Mouse (Mus musculus) CH12.LX (cell line): ENCODE measurements around the gene Lin9. TPM values are rescaled to one million over a fixed set of nuclear protein-coding genes. Genes with fewer than 3 reads are reported as not detected.

Experiments
- DNase-seq: peaks from one replicate; pipeline ENCODE4 v3.0.0-alpha.2; 2013; ENCODE audit errors: extremely low read depth
- H3K27ac ChIP-seq: 2 replicates; pipeline ENCODE4 v1.5.1; 2012; ENCODE audit warnings: low read depth, mild to moderate bottlenecking, control low read depth, moderate library complexity; ENCODE audit not compliant: insufficient read depth
- H3K27me3 ChIP-seq: replicated peaks from 2 replicates; pipeline ENCODE3; 2012; ENCODE audit warnings: inconsistent platforms
- H3K36me3 ChIP-seq, 2 experiments: replicated peaks in 1 of 2; 2 replicates each; pipeline versions ENCODE3 to v1.6.1; 2012; ENCODE audit warnings: inconsistent platforms in 1 of 2, low read length in 1 of 2, mild to moderate bottlenecking in 1 of 2, mixed read lengths in 1 of 2, moderate library complexity in 1 of 2; ENCODE audit not compliant: control insufficient read depth in 1 of 2, insufficient read depth in 1 of 2
- H3K4me1 ChIP-seq, 2 experiments: 2 replicates each; pipeline ENCODE4 v1.6.1; 2012; ENCODE audit warnings: inconsistent platforms in 1 of 2, moderate library complexity in 1 of 2; ENCODE audit not compliant: insufficient read depth in 2 of 2, control insufficient read depth in 1 of 2
- H3K4me2 ChIP-seq: 2 replicates; pipeline ENCODE4 v1.6.1; 2012; ENCODE audit warnings: low read depth, mild to moderate bottlenecking, control low read depth; ENCODE audit not compliant: poor library complexity, insufficient read depth, severe bottlenecking
- H3K4me3 ChIP-seq, 3 experiments: fragments of 150-350 bp in 1 of 3; sonication (generic) in 1 of 3; replicated peaks in 1 of 3; 2 replicates each; pipeline versions ENCODE3 to v1.5.1; 2011 to 2012; ENCODE audit warnings: low read depth in 2 of 3, low read length in 2 of 3, mild to moderate bottlenecking in 2 of 3, moderate library complexity in 2 of 3, control low read depth in 1 of 3, improper control_type of control experiment in 1 of 3, inconsistent platforms in 1 of 3, mixed read lengths in 1 of 3; ENCODE audit not compliant: poor library complexity in 1 of 3
- H3K79me2 ChIP-seq: replicated peaks from 2 replicates; pipeline ENCODE4 v1.6.1; 2012; ENCODE audit warnings: mild to moderate bottlenecking, moderate library complexity; ENCODE audit not compliant: control insufficient read depth, poor library complexity, insufficient read depth, severe bottlenecking; ENCODE audit errors: extremely low read depth
- H3K9ac ChIP-seq: 2 replicates; pipeline ENCODE4 v1.6.1; 2012; ENCODE audit warnings: low read depth, mild to moderate bottlenecking, control low read depth, moderate library complexity; ENCODE audit not compliant: insufficient read depth
- H3K9me3 ChIP-seq: replicated peaks from 2 replicates; pipeline ENCODE3; 2012; ENCODE audit warnings: low read length, inconsistent platforms, mixed read lengths
- BHLHE40 ChIP-seq: IDR thresholded peaks from 2 replicates; pipeline ENCODE4 v1.6.1; 2011; ENCODE audit warnings: mild to moderate bottlenecking, low read depth, low read length, improper control_type of control experiment
- MEF2A ChIP-seq: IDR thresholded peaks from 2 replicates; pipeline ENCODE4 v1.6.1; 2014; ENCODE audit warnings: low read depth, mild to moderate bottlenecking, inconsistent platforms, low read length, improper control_type of control experiment, borderline replicate concordance
- MXI1 ChIP-seq: IDR thresholded peaks from 2 replicates; pipeline ENCODE4 v1.6.1; 2011; ENCODE audit warnings: mild to moderate bottlenecking, low read depth, low read length, improper control_type of control experiment
- NELFE ChIP-seq: IDR thresholded peaks from 2 replicates; pipeline ENCODE4 v1.6.1; 2011; ENCODE audit warnings: low read depth, low read length, improper control_type of control experiment
- TBP ChIP-seq: conservative IDR thresholded peaks from 2 replicates; pipeline ENCODE4 v1.6.1; 2011; ENCODE audit warnings: low read depth, low read length, improper control_type of control experiment
- dilution Hi-C: fragments of 300-500 bp; cut with MboI; formaldehyde crosslinking; loops from 2 replicates; pipeline ENCODE4 v1.14.3; 2020; ENCODE audit warnings: low sequenced_read_pairs; ENCODE audit not compliant: extremely low pct_unique_long_range_greater_than_20kb, extremely low pct_ligation_motif_present
- in situ Hi-C: fragments of 300-500 bp; cut with MboI; formaldehyde crosslinking; loops from 3 replicates; pipeline ENCODE4 v1.14.3; 2019; ENCODE audit warnings: low sequenced_read_pairs, low pct_ligation_motif_present, low pct_unique_long_range_greater_than_20kb, mixed read lengths
- polyA plus RNA-seq: library from polyadenylated mRNA; unstranded; fragments of >175 nt; gene quantifications from 2 replicates; pipeline ENCODE4 v1.2.1, GENCODE M21; 2012; ENCODE audit warnings: low read depth; ENCODE audit not compliant: insufficient read length
- total RNA-seq, 2 experiments: library from RNA; depleted of rRNA; stranded (reverse); fragments of 300-350 nt in 1 of 2; fragments of >200 nt in 1 of 2; gene quantifications; 2 replicates each; pipeline ENCODE4 v1.2.3; 2012 to 2014

Lin9 gene
- total and polyA plus RNA-seq, 3 experiments = 7.6 to 24.5 (median 13.5) TPM

GRCm38 (mm10) chr1:180707368-180707767, 66.4 kb downstream of the Lin9 start:
- Histone ChIP-seq H3K4me3 (no peak overlapping the region), H3K27me3 (no peaks in the 10 kb centered on the region), H3K27ac (no peak overlapping the region), H3K9ac (no peak overlapping the region), H3K9me3 (no peaks in the 10 kb centered on the region), H3K4me2 (no peak overlapping the region), H3K36me3 (no peaks in the 10 kb centered on the region), H3K79me2 (no peaks in the 10 kb centered on the region), H3K4me1 (peaks cover 2 to 23% of the 10 kb centered on the region in 2 experiments; a peak in 2 of 4 replicates)
- DNase-seq = no peak
- dilution Hi-C loops = no loop called here
- TF ChIP-seq MEF2A = no peak
- peak; percentile 35; the same call in 1 of the 2 replicates for TF ChIP-seq BHLHE40
- in situ Hi-C loops = no loop called here

GRCm38 (mm10) chr1:180707813-180708212, 66.9 kb downstream of the Lin9 start:
- Histone ChIP-seq H3K79me2 (no peaks in the 10 kb centered on the region), H3K4me1 (peaks cover 0 to 23% of the 10 kb centered on the region in 2 experiments; a peak in 2 of 4 replicates), H3K36me3 (no peaks in the 10 kb centered on the region)
- TF ChIP-seq NELFE = no peak
- no peak for TF ChIP-seq MXI1
- no peak for TF ChIP-seq TBP
- TF ChIP-seq, all 38 proteins: peak for 0
- no peak overlapping the region for H3K4me2 ChIP-seq
- H3K4me3 ChIP-seq = no peak overlapping the region
- H3K9ac ChIP-seq = no peak overlapping the region
- H3K27me3 ChIP-seq = no peaks in the 10 kb centered on the region
- H3K27ac ChIP-seq = no peak overlapping the region
- no peaks in the 10 kb centered on the region for H3K9me3 ChIP-seq
- dilution Hi-C loops (no loop called here), in situ Hi-C loops (no loop called here)
- DNase-seq = no peak

GRCm38 (mm10) chr1:180708935-180709776, 68.2 kb downstream of the Lin9 start:
- H3K27ac ChIP-seq = no peak overlapping the region
- no peaks in the 10 kb centered on the region for H3K27me3 ChIP-seq
- no peak overlapping the region for H3K4me3 ChIP-seq
- H3K79me2 ChIP-seq = no peaks in the 10 kb centered on the region
- H3K9me3 ChIP-seq = no peaks in the 10 kb centered on the region
- H3K9ac ChIP-seq = no peak overlapping the region
- dilution Hi-C loops (no loop called here), in situ Hi-C loops (no loop called here)
- H3K4me1 ChIP-seq = peaks cover 0 to 19% of the 10 kb centered on the region in 2 experiments; a peak in 2 of 4 replicates
- no peaks in the 10 kb centered on the region for H3K36me3 ChIP-seq
- H3K4me2 ChIP-seq = no peak overlapping the region
- no peak for TF ChIP-seq MXI1
- no peak for DNase-seq
